Mouse (Mus musculus) left cerebral cortex, adult 2 months (tissue): ENCODE measurements around the gene Mapk9. TPM values are rescaled to one million over a fixed set of nuclear protein-coding genes. Genes with fewer than 3 reads are reported as not detected.

Source experiments
- DNase-seq, 2 experiments: peaks; one replicate each; pipeline ENCODE4 v3.0.0; 2021 to 2022; ENCODE audit warnings: low spot score in 2 of 2, mixed read lengths in 1 of 2; ENCODE audit errors: extremely low spot score in 1 of 2
- H3K27ac ChIP-seq: fragments of 200-600 bp; 2 replicates; pipeline ENCODE4 v1.8.1; 2022
- H3K4me3 ChIP-seq: fragments of 200-600 bp; 2 replicates; pipeline ENCODE4 v1.8.1; 2022
- CTCF ChIP-seq: fragments of 200-600 bp; IDR thresholded peaks from 2 replicates; pipeline ENCODE4 v1.8.1; 2022; ENCODE audit warnings: antibody characterized with exemption, mild to moderate bottlenecking, moderate library complexity
- intact Hi-C: fragments of 180-260 bp; cut with DNase I; formaldehyde crosslinking; loops from one replicate; pipeline ENCODE4 v1.15.1; 2025
- total RNA-seq, 2 experiments: library from RNA; stranded (reverse); gene quantifications; 2 replicates each; pipeline ENCODE4 v1.2.3; 2021

The Mapk9 gene
- total RNA-seq, 2 experiments from 2014 or later, result 221 to 222 TPM

DNA sequence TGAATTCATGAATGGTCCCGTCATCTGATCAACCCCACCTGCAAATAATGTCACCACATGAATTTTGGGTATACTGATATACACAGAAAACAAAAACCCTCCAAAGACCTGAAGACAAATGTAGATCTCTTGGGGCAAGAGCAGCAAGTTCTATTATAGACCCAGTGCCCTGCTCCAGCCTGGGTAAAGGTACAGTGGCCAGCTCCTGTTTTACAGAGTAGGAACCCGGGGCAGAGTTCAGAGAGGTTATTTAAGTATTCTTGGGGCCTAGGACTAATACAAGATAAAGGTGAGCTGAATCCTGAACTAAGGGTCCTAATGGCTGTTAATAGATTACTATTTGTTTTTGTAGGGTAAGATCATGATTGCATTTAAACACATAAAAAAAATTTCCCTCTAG lies 25.0 kb upstream of the Mapk9 start:
- Histone ChIP-seq H3K27ac (no peak overlapping the region), H3K4me3 (no peak overlapping the region)
- TF ChIP-seq CTCF, result no peak
- no peak for DNase-seq
- intact Hi-C loops, result no loop called here

DNA sequence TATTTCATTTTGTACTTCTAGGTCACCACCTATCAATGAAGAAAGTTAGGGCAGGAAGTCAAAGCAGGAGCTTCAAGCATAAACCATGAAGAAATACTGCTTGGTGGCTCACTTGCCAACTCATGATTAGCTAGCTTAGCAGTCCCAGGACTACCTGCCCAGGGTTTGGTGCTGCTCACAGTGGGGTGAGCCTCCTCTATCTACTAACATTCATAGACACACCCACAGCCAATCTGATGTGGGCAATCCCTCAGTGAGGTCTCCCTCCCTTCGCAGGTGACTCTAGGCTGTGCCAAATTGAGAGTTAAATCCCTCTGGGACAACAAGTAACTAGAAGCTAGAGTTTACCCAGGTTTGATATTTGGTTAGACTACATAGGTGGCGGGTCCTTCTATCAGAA lies 24.2 kb upstream of the Mapk9 start:
- no peak overlapping the region for H3K27ac ChIP-seq
- no peak overlapping the region for H3K4me3 ChIP-seq
- no peak for TF ChIP-seq CTCF
- intact Hi-C loops, result no loop called here
- DNase-seq, result no peak

DNA sequence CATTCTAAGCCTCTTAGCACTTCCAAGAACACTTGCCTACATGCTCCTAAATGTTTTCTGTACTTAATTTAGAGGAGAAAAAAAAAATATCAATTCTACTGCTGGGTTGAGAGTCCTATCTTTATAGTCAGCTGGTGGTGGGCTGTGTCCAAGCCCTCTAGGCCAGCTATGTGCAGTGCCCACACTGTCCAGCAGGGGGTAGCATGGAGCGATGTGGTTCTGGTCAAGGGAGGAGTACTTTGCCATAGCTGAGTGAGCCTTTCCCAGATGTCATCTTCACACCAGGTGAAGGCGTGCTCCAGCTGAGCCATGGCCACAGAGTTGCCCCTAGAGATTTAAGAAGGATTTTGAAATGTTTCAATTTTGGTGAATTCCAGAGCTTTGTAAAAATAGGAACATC lies 21.7 kb upstream of the Mapk9 start:
- peak in 1 of 2 experiments; percentile 63 for DNase-seq
- intact Hi-C loops, result no loop called here
- H3K27ac ChIP-seq, result no peak overlapping the region
- H3K4me3 ChIP-seq, result no peak overlapping the region
- TF ChIP-seq CTCF, result peak; percentile 91

DNA sequence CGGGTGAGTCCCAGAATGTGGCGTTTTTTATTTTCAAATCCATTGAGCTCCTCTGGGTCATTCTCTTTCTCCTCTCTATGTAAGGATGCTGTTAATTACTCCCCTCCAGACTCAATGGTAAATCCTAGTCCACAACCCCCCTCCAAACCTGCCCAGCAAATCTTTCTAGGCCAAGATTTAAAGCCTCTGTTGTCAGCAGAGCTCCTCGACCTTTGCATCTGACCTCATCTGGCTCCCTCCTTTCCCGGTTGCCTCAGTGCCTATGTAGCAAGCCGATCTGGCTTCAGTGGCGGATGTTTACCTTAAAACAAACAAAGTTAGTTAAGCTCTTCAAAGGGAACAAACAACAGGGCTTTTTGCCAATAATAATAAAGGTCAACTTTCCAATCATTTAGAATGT lies 19.3 kb upstream of the Mapk9 start:
- no peak overlapping the region for H3K4me3 ChIP-seq
- intact Hi-C loops, result no loop called here
- no peak for TF ChIP-seq CTCF
- no peak overlapping the region for H3K27ac ChIP-seq
- DNase-seq, result no peak

DNA sequence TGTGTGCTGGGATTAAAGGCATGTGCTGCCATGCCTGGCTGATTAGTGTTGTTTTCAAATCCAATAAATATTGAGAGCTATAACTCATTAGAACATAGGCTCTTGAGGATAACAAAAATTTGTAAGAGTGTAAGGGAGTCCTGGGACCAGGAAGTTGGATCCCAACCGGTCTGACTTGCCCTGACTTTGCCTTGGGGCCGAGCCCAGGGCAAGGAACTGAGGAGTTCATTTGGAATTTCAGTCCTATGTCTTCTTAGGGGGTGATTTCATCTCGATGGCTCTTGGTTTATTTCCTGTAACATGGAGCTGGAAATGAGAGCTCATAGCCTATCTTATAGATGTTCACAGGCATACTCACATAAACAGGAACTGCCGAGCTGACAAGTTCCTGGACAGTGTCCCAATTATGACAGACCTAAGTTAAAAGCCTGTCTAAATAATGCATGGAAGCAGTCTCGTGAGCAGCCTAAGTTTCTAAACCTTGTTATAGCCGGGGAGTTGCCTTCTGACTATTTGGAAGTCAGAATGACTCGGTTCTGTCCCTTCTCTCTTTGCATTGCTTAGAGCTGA lies 17.3 kb upstream of the Mapk9 start:
- TF ChIP-seq CTCF, result no peak
- Histone ChIP-seq H3K27ac (no peak overlapping the region), H3K4me3 (no peak overlapping the region)
- DNase-seq, result no peak
- intact Hi-C loops, result no loop called here

DNA sequence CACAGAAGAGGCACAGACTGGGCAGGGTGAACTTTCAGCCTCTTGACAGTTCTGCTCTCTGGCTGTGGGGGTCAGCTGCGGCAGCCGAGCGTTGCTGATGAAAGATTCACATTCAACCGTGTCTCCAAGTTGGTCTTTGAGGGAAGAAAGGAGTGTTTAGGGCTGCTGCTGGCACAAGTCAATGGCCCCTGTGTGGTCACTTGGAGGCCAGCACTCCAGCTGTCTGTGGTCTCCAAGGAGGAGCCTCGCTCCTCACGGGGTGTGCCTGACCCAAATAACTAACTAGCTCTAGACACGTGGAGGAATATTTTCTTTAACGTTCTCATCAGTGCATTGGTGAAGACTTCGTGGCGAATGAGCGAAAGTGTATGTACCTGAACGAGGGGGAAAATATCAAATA lies 14.6 kb upstream of the Mapk9 start:
- no peak for DNase-seq
- intact Hi-C loops, result no loop called here
- no peak for TF ChIP-seq CTCF
- Histone ChIP-seq H3K27ac (no peak overlapping the region), H3K4me3 (no peak overlapping the region)

DNA sequence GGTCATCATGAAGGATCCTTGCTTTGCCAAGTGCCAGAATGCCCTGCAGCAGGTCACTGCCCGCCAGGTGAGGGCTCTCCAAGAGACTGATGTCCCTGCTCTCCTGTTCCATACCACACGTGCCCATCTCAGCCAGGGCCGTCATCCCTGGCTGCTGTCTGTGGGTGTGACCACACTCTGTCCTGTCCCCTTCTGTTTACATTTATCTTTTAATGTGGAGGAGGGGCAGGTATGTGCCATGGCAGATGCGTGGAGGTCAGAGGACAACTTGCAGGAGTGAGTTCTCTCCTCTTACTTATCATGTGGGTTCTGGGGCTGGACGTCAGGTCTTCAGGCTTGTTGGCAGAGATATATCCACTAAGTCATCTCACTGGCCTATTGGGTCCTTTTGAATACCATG lies 13.6 kb upstream of the Mapk9 start:
- no peak for DNase-seq
- H3K4me3 ChIP-seq, result no peak overlapping the region
- intact Hi-C loops, result no loop called here
- no peak for TF ChIP-seq CTCF
- H3K27ac ChIP-seq, result no peak overlapping the region

DNA sequence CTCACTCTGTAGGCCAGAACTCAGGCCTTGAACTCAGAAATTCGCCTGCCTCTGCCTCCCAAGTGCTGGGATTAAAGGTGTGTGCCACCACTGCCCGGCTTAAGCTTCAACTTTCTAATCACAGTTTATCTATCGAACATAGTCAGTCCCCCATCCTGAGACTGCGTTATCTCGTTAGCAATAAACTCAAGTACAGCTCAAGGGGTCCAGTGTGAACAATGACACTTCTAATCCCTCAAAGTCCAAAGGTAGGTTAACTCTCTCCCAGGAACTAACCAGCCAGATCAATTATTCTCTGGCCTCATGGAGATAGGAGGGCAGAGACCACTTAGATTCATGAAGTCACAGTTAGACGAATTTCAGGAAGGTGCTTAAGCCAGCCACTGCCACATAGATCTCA lies 12.3 kb upstream of the Mapk9 start:
- TF ChIP-seq CTCF, result no peak
- intact Hi-C loops, result no loop called here
- no peak for DNase-seq
- Histone ChIP-seq H3K4me3 (no peak overlapping the region), H3K27ac (no peak overlapping the region)

DNA sequence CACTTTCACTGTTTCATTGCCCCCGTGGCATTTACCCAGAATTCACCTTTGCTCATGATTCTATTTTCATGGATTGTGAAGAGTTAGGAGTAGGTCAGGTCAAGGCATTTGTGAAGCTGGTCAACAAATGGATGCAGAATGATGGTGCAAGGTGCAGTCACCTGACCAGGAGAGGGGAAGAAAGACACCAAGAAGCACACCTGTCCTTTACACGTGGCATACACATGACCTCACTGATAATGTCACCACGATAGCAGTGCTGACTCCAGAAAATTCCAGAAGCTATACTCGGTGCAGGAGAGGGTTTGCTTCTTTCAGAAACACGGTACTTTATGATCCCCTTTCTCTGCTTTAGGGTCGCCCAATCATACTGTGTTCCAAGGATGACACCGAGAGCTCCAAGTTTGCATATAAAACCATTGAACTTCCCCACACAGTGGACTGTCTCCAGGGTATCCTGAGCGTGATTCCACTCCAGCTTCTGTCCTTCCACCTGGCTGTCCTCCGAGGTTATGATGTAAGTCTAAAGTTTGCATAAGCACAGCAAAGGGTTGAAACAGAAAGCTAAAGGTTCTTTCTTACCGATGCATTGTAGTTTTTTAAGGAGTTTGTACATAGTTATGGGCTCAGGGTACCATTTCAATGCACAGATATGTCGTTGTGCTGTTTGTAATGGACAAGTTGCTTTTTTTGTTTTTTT lies 11.1 kb upstream of the Mapk9 start:
- intact Hi-C loops, result no loop called here
- no peak overlapping the region for H3K27ac ChIP-seq
- DNase-seq, result no peak
- TF ChIP-seq CTCF, result no peak
- no peak overlapping the region for H3K4me3 ChIP-seq

DNA sequence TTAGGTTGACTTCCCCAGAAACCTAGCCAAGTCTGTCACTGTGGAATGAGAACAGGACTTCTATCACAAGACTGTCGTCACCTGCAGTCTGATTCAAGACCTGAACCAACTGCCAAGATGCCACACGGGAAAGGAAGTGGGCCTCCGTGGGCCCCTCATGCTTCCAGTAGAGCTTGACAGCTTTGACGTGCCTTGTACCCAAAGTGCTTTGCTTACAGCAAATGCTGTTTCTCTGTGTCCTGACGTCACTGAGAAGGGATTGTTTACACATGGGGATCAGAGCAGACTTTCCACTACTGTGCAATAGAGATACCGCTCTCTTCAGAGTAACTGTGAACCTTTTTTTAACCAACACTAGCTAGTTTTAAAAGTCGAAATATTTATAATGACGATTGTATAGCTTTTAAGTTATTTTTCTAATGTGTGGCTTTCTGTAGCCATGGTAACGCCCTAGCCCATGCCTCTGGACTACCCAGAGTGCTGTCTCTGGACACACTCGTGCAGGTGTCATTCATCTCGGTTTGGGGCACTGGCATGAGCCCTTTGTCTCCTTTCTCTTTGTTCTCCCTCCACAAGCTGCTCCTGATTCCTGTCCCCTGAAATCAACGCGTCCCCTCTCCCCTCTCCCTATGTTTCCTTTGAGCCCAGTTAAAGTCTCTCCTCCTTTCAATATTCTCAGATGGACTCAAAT lies 8.7 kb upstream of the Mapk9 start:
- no peak overlapping the region for H3K4me3 ChIP-seq
- TF ChIP-seq CTCF, result no peak
- H3K27ac ChIP-seq, result no peak overlapping the region
- no peak for DNase-seq
- intact Hi-C loops, result no loop called here

DNA sequence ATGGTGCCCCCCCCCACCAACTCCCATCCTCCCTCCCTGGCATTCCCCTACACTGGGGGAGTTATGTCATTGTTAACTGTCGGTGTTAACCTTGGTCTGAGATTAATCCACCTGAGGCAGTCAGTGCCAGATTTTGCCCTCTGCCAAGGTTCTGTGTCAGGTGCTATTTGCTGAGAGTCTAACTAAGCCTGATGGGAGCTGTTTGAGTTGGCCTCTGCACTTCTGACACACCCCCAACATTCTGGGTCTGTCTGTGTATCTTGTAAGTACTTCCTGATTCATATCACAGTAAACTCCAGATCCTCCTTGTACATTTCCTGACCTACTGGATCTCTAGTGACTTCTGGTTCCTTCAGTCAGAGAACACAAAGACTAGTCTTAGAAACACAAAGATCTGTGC lies 5.9 kb upstream of the Mapk9 start:
- no peak overlapping the region for H3K4me3 ChIP-seq
- no peak overlapping the region for H3K27ac ChIP-seq
- TF ChIP-seq CTCF, result no peak
- DNase-seq, result no peak
- intact Hi-C loops, result loop anchor here (10.0 kb wide), 1 partner anchor 186 kb away; no protein-coding TSS in a partner anchor

DNA sequence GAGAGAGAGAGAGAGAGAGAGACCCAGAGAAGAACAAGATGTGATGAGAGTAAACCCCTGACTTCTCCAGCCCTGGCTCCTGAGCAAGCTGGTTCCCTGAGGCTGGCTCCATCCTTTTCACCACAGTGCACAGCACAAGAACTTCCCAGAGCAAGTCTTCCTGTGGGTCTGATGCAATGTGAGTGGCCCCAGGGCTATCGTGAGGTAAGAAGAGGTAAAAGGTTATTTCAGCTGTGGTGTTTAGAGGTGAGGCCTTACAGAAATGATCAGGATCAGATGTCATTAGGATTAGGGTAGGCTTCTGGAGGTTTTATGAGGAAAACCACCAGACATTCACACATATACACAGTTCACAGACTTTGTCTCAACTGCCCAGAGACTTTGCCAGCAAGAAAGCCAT lies 4.7 kb upstream of the Mapk9 start:
- TF ChIP-seq CTCF, result no peak

DNA sequence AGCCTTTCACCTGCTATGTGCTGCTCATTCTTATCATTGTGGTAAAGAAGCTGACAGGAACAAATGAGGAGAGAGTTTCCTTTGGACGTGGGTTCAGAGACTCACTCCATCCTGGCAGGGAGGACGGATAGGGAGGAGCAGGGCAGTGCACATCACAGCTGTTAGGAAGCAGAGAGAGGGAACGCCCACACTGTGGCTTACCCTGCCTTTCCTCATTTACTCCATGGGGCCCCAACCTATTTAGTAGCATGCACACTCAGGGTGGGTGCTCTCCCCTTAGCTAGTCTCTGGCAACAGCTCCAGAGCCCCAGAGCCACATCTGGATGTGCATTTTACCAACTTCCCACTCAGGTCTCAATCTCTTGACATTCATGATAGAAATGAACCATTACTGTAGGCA lies 3.8 kb upstream of the Mapk9 start:
- Histone ChIP-seq H3K27ac (no peak overlapping the region), H3K4me3 (no peak overlapping the region)
- intact Hi-C loops, result loop anchor here (10.0 kb wide), 1 partner anchor 188 kb away; no protein-coding TSS in a partner anchor
- DNase-seq, result no peak
- no peak for TF ChIP-seq CTCF

More for the DNA sequence above, 4.7 kb upstream of the Mapk9 start:
- intact Hi-C loops, result loop anchor here (10.0 kb wide), 1 partner anchor 187 kb away; no protein-coding TSS in a partner anchor
- Histone ChIP-seq H3K27ac (no peak overlapping the region), H3K4me3 (no peak overlapping the region)
- no peak for DNase-seq
